Mouse (Mus musculus) cerebellum, adult 9-10 months (tissue): Measurements from ENCODE around the gene Gper1.

Experiments used
- DNase-seq: peaks from one replicate; pipeline ENCODE4 v3.0.0; 2022

Gper1 gene

GRCm38 (mm10) chr5:139415001-139415400 is 8.0 kb upstream of the Gper1 start:
- no peak for DNase-seq

- no peak for DNase-seq
These were observed 6.0 kb upstream of the Gper1 start for GRCm38 (mm10) chr5:139416942-139417341.

GRCm38 (mm10) chr5:139417480-139417879 is 5.5 kb upstream of the Gper1 start:
- no peak for DNase-seq

DNA sequence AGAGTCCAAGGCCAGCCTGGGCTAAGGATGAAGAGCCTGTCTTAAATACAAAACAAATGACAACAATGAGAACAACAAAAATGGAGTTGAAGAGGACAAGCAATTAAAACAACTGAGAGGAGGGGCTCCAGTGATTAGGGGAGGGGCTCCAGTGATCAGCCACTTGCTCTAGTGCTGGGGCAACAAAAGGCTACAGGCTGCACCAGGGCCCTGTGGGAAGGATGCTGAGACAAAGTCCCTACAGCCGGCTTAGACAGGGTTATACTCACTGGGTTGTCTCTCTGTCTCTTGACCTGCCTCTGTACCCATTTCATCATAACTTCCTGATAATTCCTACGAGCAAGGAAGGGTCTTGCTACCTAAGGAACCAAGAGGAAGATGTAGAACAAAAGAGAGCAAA is 4.8 kb upstream of the Gper1 start:
- no peak for DNase-seq

DNA sequence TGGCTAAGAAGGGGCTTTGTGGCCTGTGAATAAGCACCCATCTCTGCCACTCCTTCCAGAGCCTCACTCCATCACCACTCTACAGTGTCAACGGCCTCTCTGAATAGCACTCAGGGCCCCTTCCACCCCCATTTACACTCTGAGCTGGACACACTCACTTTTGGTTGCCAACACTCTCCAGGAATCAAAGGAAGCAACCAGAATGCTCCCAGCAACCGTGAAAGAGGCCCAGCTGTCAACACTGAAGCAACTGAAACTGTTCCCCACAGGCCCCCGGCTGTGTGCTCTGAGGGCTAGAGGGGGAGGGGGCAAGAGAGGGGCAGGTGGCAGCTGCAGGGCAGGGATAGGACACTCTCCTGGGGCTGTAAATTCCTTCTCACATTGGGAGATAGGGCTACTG is 4.3 kb upstream of the Gper1 start:
- DNase-seq = no peak

GRCm38 (mm10) chr5:139425198-139425597 is 2.2 kb downstream of the Gper1 start:
- DNase-seq = no peak

DNA sequence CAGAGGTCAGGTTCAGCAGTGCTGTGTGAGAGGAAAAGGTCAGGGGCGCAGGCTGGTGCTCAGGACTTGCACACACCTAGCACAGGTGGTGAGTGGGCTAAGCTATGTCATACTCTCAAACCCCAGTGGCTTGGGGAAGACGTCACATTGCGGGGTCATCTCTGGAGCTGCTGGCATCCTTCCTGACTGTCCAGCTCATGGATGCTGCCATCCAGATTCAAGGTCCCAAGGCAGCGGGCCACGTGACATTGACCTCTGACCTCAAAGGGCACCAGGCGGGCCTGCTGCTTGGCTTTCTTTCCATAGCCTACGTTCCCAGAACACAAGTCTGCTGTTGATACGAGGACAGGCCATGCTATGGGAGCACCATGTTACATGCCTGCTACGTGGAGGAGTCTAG is 4.0 kb downstream of the Gper1 start:
- no peak for DNase-seq

DNA sequence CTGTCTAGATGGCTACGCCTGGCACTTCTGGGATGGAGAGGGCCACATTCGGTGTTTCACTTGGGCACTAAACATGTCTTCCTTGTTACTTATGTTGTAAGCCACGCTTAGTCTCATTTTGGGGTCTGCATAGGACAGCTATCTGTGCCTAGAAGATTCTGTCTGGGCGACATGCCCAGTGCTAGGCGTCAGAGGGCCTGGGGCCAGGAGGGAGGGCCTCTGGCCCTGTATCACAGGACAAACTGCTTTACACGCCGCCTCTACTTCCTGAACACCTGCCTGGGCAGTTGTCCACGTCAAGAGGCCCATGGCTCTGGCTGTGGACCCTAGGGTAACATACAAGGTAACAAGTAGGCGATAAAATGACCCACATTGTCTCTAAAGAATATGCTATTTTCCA is 5.0 kb downstream of the Gper1 start:
- no peak for DNase-seq

- DNase-seq = no peak
These were observed 6.9 kb downstream of the Gper1 start for GRCm38 (mm10) chr5:139429818-139430341.

DNA sequence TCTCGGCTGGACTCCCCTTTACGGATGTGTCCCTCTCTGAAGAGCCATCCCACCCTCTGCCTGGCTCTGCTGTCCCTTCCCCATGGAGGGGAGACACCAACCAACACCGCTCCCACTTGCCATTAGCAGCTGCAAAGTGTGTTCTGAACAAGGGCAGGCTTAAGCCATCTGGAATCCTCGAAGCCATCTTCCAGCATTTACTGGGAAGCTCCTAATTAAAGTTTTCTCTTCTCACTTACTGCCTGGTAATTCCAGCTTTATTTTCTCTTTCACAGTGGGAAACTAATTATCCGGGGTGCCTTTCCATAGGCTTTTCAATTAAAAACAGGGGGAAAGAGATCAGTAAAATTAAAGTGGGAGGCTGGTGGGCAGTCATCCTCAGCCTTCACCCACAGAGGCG is 9.4 kb downstream of the Gper1 start:
- no peak for DNase-seq

GRCm38 (mm10) chr5:139432747-139433508 is 10.0 kb downstream of the Gper1 start:
- no peak for DNase-seq

GRCm38 (mm10) chr5:139433842-139434568 is 11.1 kb downstream of the Gper1 start:
- DNase-seq = no peak

DNA sequence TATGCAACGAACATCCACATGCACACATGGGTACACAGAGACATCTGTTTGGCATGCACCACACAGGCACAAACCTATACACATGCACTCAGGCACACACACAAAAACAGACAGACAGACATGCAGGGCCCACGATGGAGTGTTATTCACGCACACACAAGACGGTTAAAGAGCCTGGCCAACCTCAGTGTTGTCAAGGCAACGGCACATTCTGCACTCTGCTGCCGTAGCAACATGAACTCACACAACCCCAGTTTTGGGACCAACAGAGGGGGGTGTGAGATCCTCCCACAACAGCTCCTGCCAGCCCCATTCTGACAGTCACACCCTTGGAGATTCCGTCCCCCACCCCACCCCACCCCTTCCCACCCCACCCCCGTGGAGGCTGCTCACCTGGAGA is 12.0 kb downstream of the Gper1 start:
- no peak for DNase-seq

DNA sequence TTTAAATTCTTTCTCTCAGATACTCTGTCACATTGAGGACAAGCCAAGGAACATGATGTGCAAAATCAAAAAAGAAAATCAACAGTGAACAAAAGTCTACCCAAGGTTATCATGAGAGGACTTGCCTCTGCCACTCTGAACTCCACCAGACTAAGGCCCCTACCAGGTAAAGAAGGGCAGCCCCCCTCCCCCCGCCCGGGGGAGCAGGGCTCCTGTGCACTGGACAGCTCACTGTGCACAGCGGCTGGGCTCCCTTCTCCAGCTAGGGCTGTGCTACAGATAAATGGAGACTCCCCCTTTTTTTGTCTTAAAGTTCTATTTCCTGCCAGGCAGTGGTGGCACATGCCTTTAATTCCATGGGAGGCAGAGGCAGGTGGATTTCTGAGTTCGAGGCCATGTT is 14.8 kb downstream of the Gper1 start:
- no peak for DNase-seq

- no peak for DNase-seq
These were observed 15.5 kb downstream of the Gper1 start for GRCm38 (mm10) chr5:139438440-139438839.

DNA sequence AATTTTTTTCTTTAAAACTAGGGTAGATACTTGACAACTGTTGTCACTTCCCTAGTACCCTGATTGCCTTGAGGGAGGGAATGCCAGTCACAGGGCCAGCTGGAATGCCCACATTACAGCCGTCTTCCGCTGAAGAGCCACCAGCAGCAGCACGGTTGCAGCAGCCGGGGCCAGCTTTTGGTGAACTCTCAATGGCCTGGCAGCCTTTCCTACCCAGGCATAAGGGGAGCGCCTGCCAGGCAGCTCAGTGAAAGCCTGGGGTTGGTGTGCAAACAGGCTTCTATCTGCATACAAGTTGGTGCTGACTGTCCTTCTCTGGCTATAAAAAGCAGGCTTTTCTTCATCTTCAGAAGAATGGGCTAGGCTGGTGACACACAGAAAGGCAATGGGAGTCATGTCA is 17.5 kb downstream of the Gper1 start:
- DNase-seq = peak; percentile 52

DNA sequence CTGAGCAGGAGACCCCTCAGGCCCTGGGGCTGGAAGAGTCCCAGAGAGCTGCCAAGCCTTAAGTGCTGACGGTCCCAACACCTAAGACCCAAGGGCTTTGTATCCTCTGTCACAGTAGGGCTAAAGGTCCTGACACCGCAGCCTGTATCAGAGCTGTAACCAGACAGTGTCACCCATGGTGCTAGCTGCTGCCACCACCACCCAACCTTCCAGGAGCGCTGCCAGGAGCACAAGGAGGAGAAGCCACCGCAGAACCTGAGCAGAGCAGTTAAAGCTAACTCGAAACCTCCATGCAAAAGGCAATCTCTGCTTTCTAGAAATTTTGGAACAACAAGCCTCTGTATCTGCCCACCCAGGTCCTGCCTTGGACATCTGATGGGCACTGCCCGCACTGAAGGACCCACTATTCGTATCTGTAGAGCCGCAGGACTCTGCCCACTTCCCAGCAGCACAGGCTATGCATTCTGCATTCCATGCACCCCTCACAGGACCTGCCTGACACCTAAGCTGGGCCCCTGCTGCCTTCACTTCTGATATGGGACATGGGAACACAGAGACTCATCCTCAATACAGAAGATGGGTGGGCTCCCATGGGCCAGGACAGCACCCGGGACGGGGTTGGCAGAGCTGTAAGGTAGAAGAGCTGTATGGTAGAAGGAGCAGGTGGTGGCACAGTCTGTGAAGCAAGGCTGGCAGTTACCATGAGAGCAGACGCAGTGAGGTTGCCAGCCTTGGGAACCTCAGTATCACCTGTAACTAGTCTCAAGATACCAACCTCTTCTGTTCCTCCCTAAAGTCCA is 18.2 kb downstream of the Gper1 start:
- no peak for DNase-seq

DNA sequence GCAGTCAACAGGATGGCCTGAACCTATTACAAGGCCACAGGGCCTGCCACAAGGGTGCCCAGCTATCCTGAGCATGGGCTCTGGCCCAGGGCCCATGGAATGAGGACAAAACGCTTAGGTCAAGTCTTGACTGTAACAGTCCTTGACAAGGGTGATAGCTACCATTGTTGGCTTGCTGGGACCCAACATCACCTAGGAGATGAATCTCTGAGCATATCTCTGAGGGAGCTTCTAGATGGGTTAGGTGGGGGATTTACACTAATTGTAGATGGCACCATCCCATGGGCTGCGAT is 18.7 kb downstream of the Gper1 start:
- DNase-seq = no peak

- DNase-seq = no peak
These were observed 19.5 kb downstream of the Gper1 start for GRCm38 (mm10) chr5:139442428-139442827.

DNA sequence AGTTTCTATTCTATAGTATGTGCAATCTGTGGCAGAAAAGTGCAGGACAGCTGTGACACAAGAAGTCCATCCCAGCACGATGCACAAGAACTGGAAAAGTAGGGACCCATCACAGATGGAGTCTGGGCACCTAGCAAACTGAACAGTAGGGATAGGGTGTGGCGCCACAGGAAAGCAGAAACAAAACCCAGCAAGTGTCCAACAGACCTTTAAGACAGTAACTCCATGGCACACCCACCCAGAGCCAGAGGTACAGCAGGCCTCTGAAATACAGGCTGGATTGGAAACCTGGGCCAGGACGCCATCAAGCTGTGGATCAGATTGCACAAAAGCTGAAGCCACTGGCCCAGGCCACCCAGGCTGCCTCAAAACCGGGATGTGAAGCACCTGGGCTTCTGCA is 20.0 kb downstream of the Gper1 start:
- DNase-seq = no peak

- no peak for DNase-seq
These were observed 22.3 kb downstream of the Gper1 start for GRCm38 (mm10) chr5:139445258-139445657.

GRCm38 (mm10) chr5:139448025-139448424 is 25.1 kb downstream of the Gper1 start:
- no peak for DNase-seq

- peak; percentile 62 for DNase-seq
These were observed 26.3 kb downstream of the Gper1 start for GRCm38 (mm10) chr5:139449161-139449791.
